Mouse (Mus musculus) intestine, postnatal 0 days (tissue): Measurements from ENCODE around the gene Aldh3a2. TPM values are rescaled to one million over a fixed set of nuclear protein-coding genes. Genes with fewer than 3 reads are reported as not detected.

Experiments
- ATAC-seq: fragments of 200-750 bp; cut with Nextera tagmentation; 2 replicates; pipeline ENCODE4 v1.8.0; 2017; ENCODE audit warnings: mild to moderate bottlenecking, moderate TSS enrichment, moderate library complexity
- H3K27ac ChIP-seq: fragments of 300-500 bp; sonication (generic); 2 replicates; pipeline ENCODE4 v1.5.1; 2014; ENCODE audit warnings: mild to moderate bottlenecking, low read depth, low read length, moderate library complexity
- H3K27me3 ChIP-seq: fragments of 300-500 bp; sonication (generic); replicated peaks from 2 replicates; pipeline ENCODE4 v1.6.1; 2014; ENCODE audit warnings: low read length, mixed read lengths; ENCODE audit not compliant: control insufficient read depth, insufficient read depth
- H3K36me3 ChIP-seq: fragments of 300-500 bp; sonication (generic); 2 replicates; pipeline ENCODE4 v1.6.1; 2014; ENCODE audit warnings: mild to moderate bottlenecking, moderate library complexity; ENCODE audit not compliant: control insufficient read depth, insufficient read depth
- H3K4me1 ChIP-seq: fragments of 300-500 bp; sonication (generic); replicated peaks from 2 replicates; pipeline ENCODE4 v1.6.1; 2014; ENCODE audit warnings: antibody characterized with exemption, low read length, mixed read lengths; ENCODE audit not compliant: control insufficient read depth, insufficient read depth
- H3K4me2 ChIP-seq: fragments of 300-500 bp; sonication (generic); replicated peaks from 2 replicates; pipeline ENCODE4 v1.6.1; 2014; ENCODE audit warnings: low read depth, mild to moderate bottlenecking, moderate library complexity
- H3K4me3 ChIP-seq: fragments of 300-500 bp; sonication (generic); 2 replicates; pipeline ENCODE4 v1.5.1; 2014; ENCODE audit warnings: low read depth, low read length
- H3K9ac ChIP-seq: fragments of 300-500 bp; sonication (generic); 2 replicates; pipeline ENCODE4 v1.6.1; 2014; ENCODE audit warnings: mild to moderate bottlenecking, low read depth, low read length
- H3K9me3 ChIP-seq: fragments of 300-500 bp; sonication (generic); 2 replicates; pipeline ENCODE4 v1.6.1; 2016; ENCODE audit warnings: mixed run types; ENCODE audit not compliant: control insufficient read depth
- CTCF ChIP-seq: sonication (generic); IDR thresholded peaks from 2 replicates; pipeline ENCODE4 v1.5.1; 2016; ENCODE audit warnings: low read depth, mild to moderate bottlenecking, control low read depth, antibody characterized with exemption, moderate library complexity
- WGBS: fragments of 180-500 bp; shearing (Covaris S2); extraction: QIAGEN DNeasy Blood & Tissue Kit; methylation state at CpG from one replicate; pipeline ENCODE4 v1.1.7; 2014; 5-methylcytosine and 5-hydroxymethylcytosine counted together
- polyA plus RNA-seq: library from polyadenylated mRNA; unstranded; fragments of >200 nt; fragmentation: Nextera tagmentation; extraction: Ambion mirVana; gene quantifications from 2 replicates; pipeline ENCODE4 v1.2.1, GENCODE M21; 2015

The Aldh3a2 gene
- polyA plus RNA-seq, 1 experiment from 2014 or later: 63.1 TPM

DNA sequence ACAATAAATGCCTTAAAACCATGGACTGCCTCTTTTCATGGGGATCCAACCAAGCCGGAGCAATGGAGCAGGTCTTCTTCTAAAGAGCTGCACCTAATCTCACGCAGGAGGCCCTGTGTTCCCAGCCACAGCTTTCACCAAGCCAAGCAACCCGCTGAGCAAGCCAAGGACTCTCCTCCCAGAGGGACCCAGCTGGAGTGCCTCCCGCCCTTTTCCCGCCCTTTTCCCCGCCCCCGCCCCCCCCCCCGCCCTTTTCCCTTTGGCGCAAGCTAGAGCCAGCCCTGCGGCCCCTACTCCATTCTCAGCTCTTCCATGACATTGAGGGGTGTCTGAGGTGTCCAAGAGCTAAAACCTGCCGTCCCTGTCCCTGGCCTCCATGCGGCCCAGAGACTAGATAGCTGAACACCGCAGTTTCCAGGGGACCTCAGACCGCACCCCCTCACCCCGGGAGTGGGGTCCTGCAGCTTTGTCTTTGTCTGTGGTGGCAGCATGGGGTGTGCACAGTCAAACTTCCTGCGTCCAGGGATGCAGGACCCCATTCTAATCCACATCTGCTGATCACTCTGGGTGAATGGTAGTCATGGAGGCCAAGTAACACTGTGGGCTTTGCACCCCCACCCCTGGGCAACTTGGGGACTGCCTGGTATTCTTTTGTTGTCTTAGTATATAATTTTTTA lies 33.6 kb upstream of the Aldh3a2 start:
- Histone ChIP-seq H3K4me3 (no peak overlapping the region), H3K4me2 (peak overlapping the region; percentile 47), H3K4me1 (no peaks in the 10 kb centered on the region), H3K9ac (no peak overlapping the region), H3K36me3 (no peaks in the 10 kb centered on the region), H3K27me3 (no peaks in the 10 kb centered on the region), H3K9me3 (no peaks in the 10 kb centered on the region), H3K27ac (no peak overlapping the region)
- WGBS: 28% methylated on average over 13 of the region's 16 CpGs
- ATAC-seq: peak; percentile 35
- no peak for TF ChIP-seq CTCF

DNA sequence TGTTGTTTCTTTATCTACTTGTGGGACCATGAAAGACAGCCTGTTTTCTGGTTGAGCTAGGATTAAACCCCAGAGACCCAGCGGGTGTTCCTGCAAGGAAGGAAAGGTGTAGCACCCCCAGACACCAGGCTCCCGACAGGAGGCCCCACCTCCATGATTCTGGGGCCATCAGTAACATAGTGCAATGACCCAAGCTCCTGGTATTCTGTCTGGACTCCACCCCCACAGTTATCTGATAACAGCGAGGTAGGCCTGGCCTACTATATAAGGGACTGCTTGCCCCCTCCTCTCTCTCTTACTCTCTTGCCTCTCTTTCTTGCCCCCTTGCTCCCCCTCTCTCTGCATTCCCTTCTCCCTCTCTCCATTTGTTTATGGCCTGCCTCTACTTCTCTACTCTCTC lies 32.9 kb upstream of the Aldh3a2 start:
- Histone ChIP-seq H3K36me3 (no peaks in the 10 kb centered on the region), H3K9me3 (no peaks in the 10 kb centered on the region), H3K4me1 (no peaks in the 10 kb centered on the region), H3K9ac (no peak overlapping the region), H3K27ac (no peak overlapping the region), H3K4me2 (peak overlapping the region; percentile 47), H3K27me3 (no peaks in the 10 kb centered on the region), H3K4me3 (no peak overlapping the region)
- no peak for TF ChIP-seq CTCF
- 0 out of 2 replicates have a peak, but pooled peaks have one; percentile 41 for ATAC-seq
- 52% methylated on average over 3 of the region's 3 CpGs for WGBS

DNA sequence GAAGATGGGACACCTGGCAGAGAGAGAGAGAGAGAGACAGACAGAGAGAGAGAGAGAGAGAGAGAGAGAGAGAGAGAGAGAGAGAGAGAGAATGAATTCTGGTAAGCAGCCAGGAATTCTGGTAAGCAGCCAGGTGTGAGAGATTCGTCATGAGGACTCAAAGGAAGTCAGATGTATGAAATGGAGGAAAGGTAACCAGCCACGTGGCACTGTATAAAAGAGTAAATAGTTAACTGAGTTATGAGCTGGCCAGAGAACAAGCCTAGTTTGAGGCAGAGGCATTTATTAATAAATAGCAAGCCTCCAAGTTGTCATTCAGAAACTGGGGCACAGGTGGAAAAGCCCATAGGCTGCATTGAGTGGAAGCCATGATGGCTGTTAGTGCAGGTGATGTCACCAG lies 30.6 kb upstream of the Aldh3a2 start:
- no peak for ATAC-seq
- no peak overlapping the region for H3K4me3 ChIP-seq
- WGBS: 48% methylated on average over 2 of the region's 2 CpGs
- no peak overlapping the region for H3K4me2 ChIP-seq
- no peak overlapping the region for H3K9ac ChIP-seq
- no peaks in the 10 kb centered on the region for H3K9me3 ChIP-seq
- H3K27me3 ChIP-seq: no peaks in the 10 kb centered on the region
- no peak for TF ChIP-seq CTCF
- no peaks in the 10 kb centered on the region for H3K36me3 ChIP-seq
- H3K27ac ChIP-seq: no peak overlapping the region
- no peaks in the 10 kb centered on the region for H3K4me1 ChIP-seq

DNA sequence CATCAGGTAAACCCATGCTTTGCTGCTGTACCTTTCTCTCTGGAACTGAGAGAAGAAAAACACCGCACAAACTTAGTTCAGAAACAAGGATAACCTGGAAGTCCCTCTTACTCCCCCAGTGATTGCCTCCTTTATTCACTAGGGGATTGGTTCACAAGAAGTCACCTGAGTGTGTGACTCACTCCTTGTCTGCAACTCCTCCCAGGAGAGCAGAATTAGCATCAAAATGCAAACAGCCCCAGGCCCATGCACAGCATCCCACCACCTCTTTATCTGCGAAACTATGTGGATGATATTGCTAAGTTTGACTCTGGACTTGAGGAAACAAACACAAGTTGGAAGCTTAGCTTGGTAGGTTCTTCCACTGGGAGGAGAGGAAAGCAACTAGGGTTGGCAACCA lies 30.1 kb upstream of the Aldh3a2 start:
- Histone ChIP-seq H3K27me3 (no peaks in the 10 kb centered on the region), H3K4me1 (no peaks in the 10 kb centered on the region), H3K4me3 (no peak overlapping the region), H3K27ac (no peak overlapping the region), H3K4me2 (no peak overlapping the region), H3K9ac (no peak overlapping the region), H3K9me3 (no peaks in the 10 kb centered on the region), H3K36me3 (no peaks in the 10 kb centered on the region)
- TF ChIP-seq CTCF: no peak
- no peak for ATAC-seq
- WGBS: 83% methylated on average over 2 of the region's 2 CpGs

DNA sequence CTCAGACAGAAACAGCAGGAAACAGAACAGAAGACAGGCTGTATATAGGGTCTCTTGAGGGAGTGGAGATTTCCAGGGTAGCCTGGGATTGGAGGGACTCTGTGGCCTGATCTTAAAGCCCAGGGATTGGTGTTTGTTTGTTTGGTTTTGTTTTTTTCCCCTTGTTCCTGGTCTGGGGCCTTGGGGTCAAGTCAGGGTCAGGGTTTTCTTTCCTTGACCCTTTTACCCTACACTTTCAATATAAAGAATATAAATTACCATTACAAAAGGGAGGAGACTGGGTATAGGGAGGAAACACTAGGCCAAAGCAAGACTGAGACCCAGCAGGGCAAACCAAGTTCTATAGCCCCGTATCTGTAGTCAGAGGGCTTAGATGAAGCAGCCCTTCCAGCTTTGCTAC lies 29.3 kb upstream of the Aldh3a2 start:
- no peaks in the 10 kb centered on the region for H3K4me1 ChIP-seq
- no peak overlapping the region for H3K9ac ChIP-seq
- H3K27ac ChIP-seq: no peak overlapping the region
- no peak for ATAC-seq
- TF ChIP-seq CTCF: no peak
- no peaks in the 10 kb centered on the region for H3K36me3 ChIP-seq
- H3K27me3 ChIP-seq: no peaks in the 10 kb centered on the region
- H3K4me3 ChIP-seq: no peak overlapping the region
- no peak overlapping the region for H3K4me2 ChIP-seq
- WGBS: 86% methylated on average over 1 of the region's 1 CpGs
- no peaks in the 10 kb centered on the region for H3K9me3 ChIP-seq

DNA sequence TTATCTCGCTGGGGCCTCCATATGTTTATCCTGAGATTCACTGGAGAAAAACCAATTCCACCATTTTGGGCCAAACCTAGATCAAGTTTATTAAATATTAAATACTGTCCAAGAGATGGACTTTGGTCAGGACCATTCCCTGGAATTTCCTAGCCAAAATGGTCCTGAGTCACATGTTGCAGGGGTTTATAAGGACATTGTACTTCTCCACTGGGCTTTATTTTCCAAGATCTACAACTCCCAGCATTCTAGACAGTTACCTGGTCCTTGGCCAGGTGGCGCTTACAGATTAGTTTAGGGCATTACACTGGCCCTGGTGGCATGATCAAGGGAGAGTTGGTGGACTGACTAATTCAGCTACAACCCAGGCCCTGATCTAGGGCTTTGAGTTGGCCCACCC lies 28.3 kb upstream of the Aldh3a2 start:
- no peaks in the 10 kb centered on the region for H3K27me3 ChIP-seq
- no peak overlapping the region for H3K9ac ChIP-seq
- 93% methylated on average over 2 of the region's 2 CpGs for WGBS
- H3K4me2 ChIP-seq: no peak overlapping the region
- H3K9me3 ChIP-seq: no peaks in the 10 kb centered on the region
- no peaks in the 10 kb centered on the region for H3K36me3 ChIP-seq
- TF ChIP-seq CTCF: no peak
- no peak overlapping the region for H3K27ac ChIP-seq
- no peak for ATAC-seq
- no peak overlapping the region for H3K4me3 ChIP-seq
- no peaks in the 10 kb centered on the region for H3K4me1 ChIP-seq

DNA sequence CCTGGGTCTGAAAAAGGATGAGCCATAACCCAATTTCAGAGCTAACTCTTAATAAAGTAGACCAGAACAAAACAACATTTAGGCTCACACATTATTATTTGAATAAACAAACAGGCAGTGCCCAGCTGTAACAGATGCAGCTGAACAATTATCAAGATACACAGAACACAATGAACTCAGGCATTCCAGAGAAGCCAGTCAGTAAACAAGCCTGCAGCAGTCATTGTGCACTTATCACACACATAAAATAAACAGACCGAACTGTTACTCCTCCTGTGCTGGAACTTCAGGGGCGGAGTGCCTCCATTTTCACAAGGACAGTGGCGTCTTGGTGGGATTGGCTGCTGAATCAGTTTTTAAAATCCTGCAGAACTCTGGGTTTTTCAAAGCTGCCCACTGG lies 27.2 kb upstream of the Aldh3a2 start:
- Histone ChIP-seq H3K27me3 (no peaks in the 10 kb centered on the region), H3K4me2 (no peak overlapping the region), H3K9me3 (no peaks in the 10 kb centered on the region), H3K9ac (no peak overlapping the region), H3K36me3 (no peaks in the 10 kb centered on the region), H3K27ac (no peak overlapping the region), H3K4me1 (no peaks in the 10 kb centered on the region), H3K4me3 (no peak overlapping the region)
- WGBS: 62% methylated on average over 3 of the region's 3 CpGs
- no peak for TF ChIP-seq CTCF
- ATAC-seq: no peak
